Mouse (Mus musculus) forebrain, embryonic 14.5 days (tissue): ENCODE measurements at regions not wholly inside any gene's neighbourhood (a gene's known extent, or its start where the extent isn't known, plus 50 kb on each side); places are given as distances from the start of the nearest gene placed in this dataset.

Experiments used
- ATAC-seq: fragments of 200-750 bp; cut with Nextera tagmentation; 2 replicates; pipeline ENCODE4 v1.8.0; 2017; ENCODE audit warnings: mild to moderate bottlenecking, moderate library complexity
- DNase-seq: peaks from one replicate; pipeline ENCODE4 v3.0.0-alpha.2; 2015; ENCODE audit warnings: low spot score
- H3K27ac ChIP-seq: fragments of 300-500 bp; sonication (generic); 2 replicates; pipeline ENCODE4 v1.5.1; 2014; ENCODE audit warnings: low read depth, mild to moderate bottlenecking, control low read depth, low read length, moderate library complexity
- H3K27me3 ChIP-seq: fragments of 300-500 bp; sonication (generic); replicated peaks from 2 replicates; pipeline ENCODE4 v1.6.1; 2014; ENCODE audit warnings: low read length, control low read depth, mixed read lengths; ENCODE audit not compliant: control insufficient read depth, insufficient read depth
- H3K36me3 ChIP-seq: fragments of 300-500 bp; sonication (generic); 2 replicates; pipeline ENCODE4 v1.6.1; 2014; ENCODE audit warnings: low read length, control low read depth; ENCODE audit not compliant: control insufficient read depth, insufficient read depth
- H3K4me1 ChIP-seq: fragments of 300-500 bp; sonication (generic); 2 replicates; pipeline ENCODE4 v1.6.1; 2014; ENCODE audit warnings: antibody characterized with exemption, low read length, control low read depth; ENCODE audit not compliant: control insufficient read depth, insufficient read depth
- H3K4me2 ChIP-seq: fragments of 300-500 bp; sonication (generic); 2 replicates; pipeline ENCODE4 v1.6.1; 2014; ENCODE audit warnings: mild to moderate bottlenecking, control low read depth, low read length
- H3K4me3 ChIP-seq: fragments of 300-500 bp; sonication (generic); 2 replicates; pipeline ENCODE4 v1.5.1; 2014; ENCODE audit warnings: low read depth, low read length, control low read depth
- H3K9ac ChIP-seq: fragments of 300-500 bp; sonication (generic); 2 replicates; pipeline ENCODE4 v1.6.1; 2014; ENCODE audit warnings: mild to moderate bottlenecking, low read length, control low read depth, moderate library complexity
- H3K9me3 ChIP-seq: fragments of 300-500 bp; sonication (generic); replicated peaks from 2 replicates; pipeline ENCODE4 v1.6.1; 2016; ENCODE audit warnings: low read length, control low read depth, mixed read lengths; ENCODE audit not compliant: control insufficient read depth
- WGBS: fragments of 180-500 bp; shearing (Covaris S2); extraction: QIAGEN DNeasy Blood & Tissue Kit; methylation state at CpG from one replicate; pipeline ENCODE4 v1.1.7; 2014; 5-methylcytosine and 5-hydroxymethylcytosine counted together

DNA sequence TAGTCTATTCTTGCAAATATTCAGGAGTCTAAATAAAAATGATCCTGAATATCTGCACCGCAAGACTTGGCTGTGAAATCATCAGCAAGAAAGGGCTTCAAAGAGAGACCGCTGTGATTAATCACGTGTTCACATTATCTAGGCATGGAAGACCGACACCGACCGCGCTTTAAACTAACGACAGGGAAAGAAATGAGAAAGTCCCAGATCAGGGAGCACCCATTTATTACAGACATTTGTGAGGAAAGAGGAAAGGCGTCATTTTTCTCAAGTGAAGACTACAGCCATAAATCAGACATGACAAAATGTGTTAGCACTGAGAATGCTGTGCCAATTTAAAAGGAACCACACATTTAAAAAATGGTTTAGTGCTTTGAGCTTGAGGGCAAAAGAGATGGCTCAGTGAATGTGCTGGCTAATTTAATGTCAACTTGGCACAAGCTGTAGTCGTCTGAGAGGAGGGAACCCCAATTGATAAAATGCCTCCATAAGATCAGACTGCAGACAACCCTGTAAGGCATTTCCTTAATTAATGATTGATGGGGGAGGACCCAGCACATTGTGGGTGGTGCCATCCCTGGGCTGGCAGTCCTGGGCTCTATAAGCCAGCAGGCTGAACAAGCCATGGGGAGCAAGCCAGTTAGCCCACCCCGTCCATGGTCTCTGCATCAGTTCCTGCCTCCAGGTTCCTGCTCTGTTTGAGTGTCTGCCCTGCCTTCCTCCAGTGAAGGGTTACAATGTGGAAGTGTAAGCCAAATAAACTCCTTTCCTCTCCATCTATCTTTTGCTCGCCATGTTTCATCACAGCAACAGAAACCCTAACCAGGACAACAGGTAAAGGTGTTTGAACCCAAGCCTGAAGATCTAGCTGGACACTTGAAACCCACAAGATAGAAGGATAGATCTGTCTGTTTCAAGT lies 81.5 kb upstream of the Gm47985 start:
- WGBS = 75% methylated on average over 12 of the region's 12 CpGs
- H3K36me3 ChIP-seq = no peaks in the 10 kb centered on the region
- no peak for DNase-seq

DNA sequence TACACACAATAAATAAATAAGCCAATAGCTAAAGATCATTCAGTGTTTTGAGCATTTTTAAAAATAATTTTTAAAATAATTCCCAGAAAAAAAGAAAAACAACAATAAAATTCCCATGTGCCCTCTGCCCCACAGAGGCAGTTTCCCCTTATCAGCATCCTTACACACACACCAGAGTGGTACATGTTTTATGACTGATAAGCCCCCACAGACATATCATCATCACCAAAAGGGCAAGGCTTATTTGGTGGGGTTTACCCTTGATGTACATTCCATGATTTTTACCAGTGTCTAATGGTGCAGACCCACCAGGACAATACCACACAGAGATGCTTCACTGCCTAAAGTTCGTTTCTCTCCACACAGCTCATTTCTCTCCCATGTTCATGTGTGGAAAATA lies 80.8 kb upstream of the Gm47985 start:
- no peak for DNase-seq
- Histone ChIP-seq H3K36me3 (no peaks in the 10 kb centered on the region), H3K4me1 (no peaks in the 10 kb centered on the region), H3K9me3 (no peaks in the 10 kb centered on the region), H3K27ac (no peak overlapping the region), H3K27me3 (no peaks in the 10 kb centered on the region), H3K4me2 (no peak overlapping the region), H3K9ac (no peak overlapping the region), H3K4me3 (no peak overlapping the region)
- 87% methylated on average over 1 of the region's 1 CpGs for WGBS
- no peak for ATAC-seq

More for the DNA sequence above, 81.5 kb upstream of the Gm47985 start:
- H3K4me1 ChIP-seq = peaks cover 3% of the 10 kb centered on the region; the same call in 1 of the 2 replicates
- H3K27ac ChIP-seq = no peak overlapping the region
- H3K4me2 ChIP-seq = no peak overlapping the region
- ATAC-seq = no peak
- H3K9me3 ChIP-seq = no peaks in the 10 kb centered on the region
- no peaks in the 10 kb centered on the region for H3K27me3 ChIP-seq
- no peak overlapping the region for H3K9ac ChIP-seq
- H3K4me3 ChIP-seq = no peak overlapping the region

DNA sequence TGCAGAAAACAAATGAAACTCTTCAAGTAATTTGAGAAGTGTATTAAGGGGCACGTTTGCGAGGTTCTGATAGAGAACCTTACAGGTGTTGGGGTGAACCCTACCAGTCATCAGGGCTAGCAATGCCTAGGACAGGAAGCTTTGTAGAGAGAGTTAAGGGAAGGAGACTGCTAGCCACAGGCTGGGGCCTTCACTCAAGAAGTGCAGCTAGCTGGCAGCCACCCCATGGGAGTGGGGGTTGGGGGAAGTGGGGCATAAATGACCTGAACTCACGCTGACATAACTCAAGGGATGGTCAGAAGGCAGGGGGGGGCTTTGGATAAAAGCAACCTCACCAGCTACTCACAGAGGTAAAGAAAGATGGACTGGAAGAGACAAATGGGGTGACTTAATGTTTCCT lies 80.3 kb upstream of the Gm47985 start:
- Histone ChIP-seq H3K27ac (no peak overlapping the region), H3K4me3 (no peak overlapping the region), H3K4me1 (no peaks in the 10 kb centered on the region), H3K27me3 (no peaks in the 10 kb centered on the region), H3K9me3 (no peaks in the 10 kb centered on the region), H3K9ac (no peak overlapping the region), H3K4me2 (no peak overlapping the region), H3K36me3 (no peaks in the 10 kb centered on the region)
- 82% methylated on average over 3 of the region's 3 CpGs for WGBS
- DNase-seq = no peak
- no peak for ATAC-seq

DNA sequence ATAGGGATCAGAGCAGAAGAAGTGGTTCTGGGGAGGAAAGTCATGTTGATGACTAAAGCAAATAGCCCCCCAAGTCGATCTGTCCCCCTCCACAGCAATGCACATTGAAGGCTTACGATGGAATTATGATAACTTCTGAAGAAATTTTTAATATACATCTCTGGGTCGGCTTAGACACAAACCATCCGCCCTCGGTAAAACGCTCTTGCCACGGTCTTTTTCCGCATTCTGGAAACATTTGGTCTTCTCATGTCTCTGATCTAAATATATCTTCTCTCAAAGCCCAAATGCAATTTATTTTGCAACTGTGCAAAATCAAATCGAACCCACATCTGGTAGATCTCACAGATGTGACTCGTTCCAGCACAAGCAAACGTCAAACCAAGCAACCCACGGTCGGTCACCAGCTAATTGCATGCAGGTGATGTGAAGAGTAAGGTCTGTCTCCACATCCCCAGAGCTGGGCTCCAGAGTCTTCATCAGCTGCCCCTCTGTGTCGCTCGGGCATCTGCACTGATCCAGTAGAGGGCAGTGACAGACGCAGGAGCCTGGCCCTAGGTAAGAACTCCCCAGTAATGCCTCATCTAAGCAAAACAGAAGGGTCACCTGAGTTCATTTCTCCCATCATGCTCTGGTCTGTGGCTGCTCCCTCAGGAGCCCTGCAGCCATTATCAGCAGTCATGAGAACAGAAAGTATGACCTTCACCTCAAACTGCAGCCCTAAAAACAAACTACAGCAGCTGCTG lies 79.5 kb upstream of the Gm47985 start:
- DNase-seq (no peak), ATAC-seq (no peak)
- H3K9me3 ChIP-seq = no peaks in the 10 kb centered on the region
- H3K4me1 ChIP-seq = no peaks in the 10 kb centered on the region
- H3K4me2 ChIP-seq = no peak overlapping the region
- no peaks in the 10 kb centered on the region for H3K27me3 ChIP-seq
- H3K9ac ChIP-seq = no peak overlapping the region
- 90% methylated on average over 16 of the region's 16 CpGs for WGBS
- no peaks in the 10 kb centered on the region for H3K36me3 ChIP-seq
- no peak overlapping the region for H3K4me3 ChIP-seq
- no peak overlapping the region for H3K27ac ChIP-seq

DNA sequence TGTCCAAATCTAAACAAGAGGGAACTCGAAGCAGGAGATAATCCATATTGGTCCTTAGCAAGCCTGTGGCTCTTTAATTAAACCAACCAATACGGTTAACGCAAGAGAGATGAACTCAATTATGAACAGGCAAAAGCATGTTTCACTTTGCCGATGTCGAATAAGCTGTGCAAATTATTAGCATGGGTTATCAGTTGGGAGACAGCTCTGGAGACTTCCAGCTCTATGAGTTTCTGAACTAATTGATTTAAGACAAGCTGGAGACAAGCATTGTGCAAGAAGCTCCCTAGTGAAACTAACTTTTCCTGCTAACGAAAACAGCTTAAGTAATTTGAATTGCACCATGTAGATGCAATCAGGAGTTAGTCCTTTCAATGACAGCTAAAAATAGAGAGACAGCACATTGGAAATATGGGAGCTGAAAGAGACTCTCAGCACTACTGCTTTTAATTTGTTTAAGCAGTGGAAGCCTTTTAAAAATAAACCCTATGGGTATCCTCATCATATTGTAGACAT lies 78.8 kb upstream of the Gm47985 start:
- no peak overlapping the region for H3K4me3 ChIP-seq
- no peak overlapping the region for H3K4me2 ChIP-seq
- H3K4me1 ChIP-seq = no peaks in the 10 kb centered on the region
- no peaks in the 10 kb centered on the region for H3K9me3 ChIP-seq
- no peak for ATAC-seq
- no peak overlapping the region for H3K9ac ChIP-seq
- no peaks in the 10 kb centered on the region for H3K27me3 ChIP-seq
- WGBS = 73% methylated on average over 6 of the region's 6 CpGs
- no peak overlapping the region for H3K27ac ChIP-seq
- no peaks in the 10 kb centered on the region for H3K36me3 ChIP-seq
- no peak for DNase-seq

DNA sequence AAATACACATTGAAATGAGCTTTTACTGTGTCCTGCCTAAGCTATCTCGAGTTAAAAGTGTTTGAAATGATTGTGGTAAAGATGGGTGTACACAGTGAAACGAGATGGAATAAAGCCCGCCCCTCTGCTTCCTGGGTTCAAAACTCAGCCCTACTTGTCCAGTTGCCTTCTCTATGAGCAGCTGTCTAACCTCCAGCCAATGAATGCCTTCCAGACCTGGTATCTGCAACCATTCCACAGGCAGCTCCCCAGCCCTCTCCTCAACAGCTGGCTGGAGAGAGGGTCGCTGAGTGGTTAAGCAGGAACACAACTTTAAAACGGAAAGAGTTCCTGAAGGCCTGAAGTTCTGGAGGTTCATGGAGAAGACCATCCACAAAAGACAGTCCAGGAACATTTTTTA lies 78.0 kb upstream of the Gm47985 start:
- WGBS = 89% methylated on average over 5 of the region's 5 CpGs
- Histone ChIP-seq H3K4me2 (no peak overlapping the region), H3K36me3 (no peaks in the 10 kb centered on the region), H3K4me1 (no peaks in the 10 kb centered on the region), H3K4me3 (no peak overlapping the region), H3K9me3 (no peaks in the 10 kb centered on the region), H3K27me3 (no peaks in the 10 kb centered on the region), H3K9ac (no peak overlapping the region), H3K27ac (no peak overlapping the region)
- ATAC-seq (no peak), DNase-seq (no peak)

DNA sequence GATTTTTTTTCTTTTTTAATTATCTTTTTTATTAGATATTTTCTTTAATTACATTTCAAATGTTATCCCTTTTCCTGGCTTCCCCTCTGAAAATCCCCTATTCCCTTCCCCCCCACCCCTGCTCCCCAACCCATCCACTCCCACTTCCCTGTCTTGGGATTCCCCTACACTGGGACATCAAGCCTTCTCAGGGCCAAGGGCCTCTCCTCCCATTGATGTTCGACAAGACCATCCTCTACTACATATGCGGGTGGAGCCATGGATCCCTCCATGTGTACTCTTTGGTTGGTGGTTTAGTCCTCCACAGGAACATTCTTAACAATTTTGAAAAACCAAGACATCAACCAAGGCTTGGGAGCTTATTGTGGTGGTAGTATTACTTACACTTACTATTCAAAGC lies 77.5 kb upstream of the Gm47985 start:
- Histone ChIP-seq H3K36me3 (no peaks in the 10 kb centered on the region), H3K27ac (no peak overlapping the region), H3K4me3 (no peak overlapping the region), H3K27me3 (no peaks in the 10 kb centered on the region), H3K9ac (no peak overlapping the region), H3K4me2 (no peak overlapping the region), H3K9me3 (no peaks in the 10 kb centered on the region), H3K4me1 (no peaks in the 10 kb centered on the region)
- DNase-seq (no peak), ATAC-seq (no peak)
- 92% methylated on average over 2 of the region's 2 CpGs for WGBS

DNA sequence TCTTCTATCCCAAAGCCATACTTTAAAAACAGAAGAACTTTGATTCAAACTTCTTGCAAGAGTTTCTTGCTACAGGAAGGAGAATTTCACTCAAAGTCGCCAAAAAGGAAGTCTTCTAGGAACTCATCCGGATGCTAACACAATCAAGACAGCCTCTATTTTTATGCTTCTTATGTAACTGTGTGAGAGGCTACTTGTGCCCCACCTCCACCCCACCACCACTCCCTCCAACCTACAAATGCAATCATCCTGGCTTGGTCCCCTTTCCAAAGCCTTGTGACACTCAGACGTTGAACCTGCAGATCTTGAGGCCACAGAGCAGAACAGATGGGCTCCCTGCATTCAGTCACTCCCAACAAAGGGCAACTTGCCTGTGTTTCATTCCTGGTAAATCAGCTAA lies 77.1 kb upstream of the Gm47985 start:
- Histone ChIP-seq H3K4me1 (no peaks in the 10 kb centered on the region), H3K36me3 (no peaks in the 10 kb centered on the region), H3K9ac (no peak overlapping the region), H3K27ac (no peak overlapping the region), H3K4me3 (no peak overlapping the region), H3K27me3 (no peaks in the 10 kb centered on the region), H3K4me2 (no peak overlapping the region), H3K9me3 (no peaks in the 10 kb centered on the region)
- DNase-seq = no peak
- 85% methylated on average over 3 of the region's 3 CpGs for WGBS
- no peak for ATAC-seq

DNA sequence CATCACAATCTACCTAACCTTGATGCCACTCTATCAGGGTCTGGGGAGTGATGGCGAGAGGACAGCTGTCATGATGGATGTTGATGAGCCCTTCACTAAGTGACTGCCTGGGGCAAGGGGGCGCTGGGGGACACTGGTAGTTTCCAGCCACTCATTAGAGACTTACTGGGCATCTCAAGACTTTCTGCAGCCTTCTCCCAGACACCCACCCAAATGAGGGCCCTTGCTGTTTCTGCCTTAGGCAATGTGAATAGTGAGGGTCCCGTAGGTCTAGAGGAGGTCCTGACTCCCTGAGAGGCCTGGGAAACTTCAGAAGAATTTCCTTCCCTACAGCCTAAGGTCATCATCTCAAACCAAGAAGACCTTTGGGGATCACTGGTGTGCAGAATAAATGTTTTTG lies 74.9 kb upstream of the Gm47985 start:
- Histone ChIP-seq H3K27ac (no peak overlapping the region), H3K4me2 (no peak overlapping the region), H3K27me3 (no peaks in the 10 kb centered on the region), H3K9ac (no peak overlapping the region), H3K9me3 (no peaks in the 10 kb centered on the region), H3K36me3 (no peaks in the 10 kb centered on the region), H3K4me1 (no peaks in the 10 kb centered on the region), H3K4me3 (no peak overlapping the region)
- 69% methylated on average over 3 of the region's 3 CpGs for WGBS
- ATAC-seq (no peak), DNase-seq (no peak)
